Mouse (Mus musculus): ENCODE measurements around the gene Rhov.

DNA sequence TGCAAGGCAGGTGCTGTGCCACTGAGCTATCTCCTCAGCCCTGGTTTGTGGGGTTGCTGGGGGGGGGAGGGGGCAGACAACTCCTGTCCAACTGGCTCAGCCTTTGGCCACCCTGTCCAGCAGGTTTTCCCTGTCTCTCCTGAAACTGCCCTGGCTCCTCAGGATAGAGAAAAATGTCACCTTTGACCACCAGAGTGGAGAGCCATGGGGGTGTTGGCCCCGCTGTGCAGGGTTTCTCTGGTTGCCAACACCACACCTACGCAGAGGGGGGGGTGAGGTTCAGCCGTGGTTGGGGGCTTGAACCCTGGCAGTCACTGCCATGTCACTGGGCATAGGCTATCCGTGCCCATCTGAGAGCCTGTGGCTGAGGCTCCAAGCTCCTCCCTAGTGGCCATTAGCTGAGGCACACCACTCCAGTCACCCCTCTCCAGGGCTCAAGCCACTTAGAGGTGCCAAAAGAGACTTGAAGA, 21.4 kb downstream of the Rhov start:
- no peak for TF ChIP-seq CTCF (IDR thresholded peaks at IDR 0.05; ENCODE audit: control insufficient read depth, insufficient read depth, low read length)
- TF ChIP-seq POLR2A (IDR thresholded peaks at IDR 0.05; ENCODE audit: borderline replicate concordance, control insufficient read depth, low read depth, low read length): no peak
